Mouse (Mus musculus) brain, embryonic 18.5 days (tissue): Measurements from ENCODE around the gene Spred1.
A peak's percentile ranks its signal among the peaks of the same experiment; 100 is the strongest.

ENCODE experiments used
- DNase-seq: peaks from one replicate; pipeline ENCODE4 v3.0.0-alpha.2; 2012; ENCODE audit warnings: low read depth, low spot score

Spred1 gene

GRCm38 (mm10) chr2:117121212-117121983 is at the start of gene Spred1:
Gene Spred1, plus strand, starts transcription at chr2:117121374.
- no peak for DNase-seq

- DNase-seq = no peak
Observed at GRCm38 (mm10) chr2:117071596-117071995, 49.6 kb upstream of the Spred1 start.

- DNase-seq = no peak
Observed at GRCm38 (mm10) chr2:117078711-117079110, 42.5 kb upstream of the Spred1 start.

- DNase-seq = no peak
Observed at GRCm38 (mm10) chr2:117079621-117080020, 41.6 kb upstream of the Spred1 start.

- no peak for DNase-seq
Observed at GRCm38 (mm10) chr2:117086002-117086765, 35.0 kb upstream of the Spred1 start.

GRCm38 (mm10) chr2:117086766-117087457 is 34.3 kb upstream of the Spred1 start:
- peak; percentile 12 for DNase-seq

GRCm38 (mm10) chr2:117087458-117087820 is 33.7 kb upstream of the Spred1 start:
- no peak for DNase-seq

- no peak for DNase-seq
Observed at GRCm38 (mm10) chr2:117089482-117089881, 31.7 kb upstream of the Spred1 start.

- no peak for DNase-seq
Observed at GRCm38 (mm10) chr2:117090061-117090460, 31.1 kb upstream of the Spred1 start.

- DNase-seq = no peak
Observed at GRCm38 (mm10) chr2:117092946-117093401, 28.2 kb upstream of the Spred1 start.

- DNase-seq = no peak
Observed at GRCm38 (mm10) chr2:117095491-117095890, 25.7 kb upstream of the Spred1 start.

GRCm38 (mm10) chr2:117097305-117097704 is 23.9 kb upstream of the Spred1 start:
- DNase-seq = no peak

- DNase-seq = no peak
Observed at GRCm38 (mm10) chr2:117099316-117099715, 21.9 kb upstream of the Spred1 start.

- DNase-seq = no peak
Observed at GRCm38 (mm10) chr2:117103461-117103860, 17.7 kb upstream of the Spred1 start.

GRCm38 (mm10) chr2:117105407-117105806 is 15.8 kb upstream of the Spred1 start:
- no peak for DNase-seq

GRCm38 (mm10) chr2:117108059-117108458 is 13.1 kb upstream of the Spred1 start:
- DNase-seq = no peak

- no peak for DNase-seq
Observed at GRCm38 (mm10) chr2:117109296-117109695, 11.9 kb upstream of the Spred1 start.

GRCm38 (mm10) chr2:117110355-117110866 is 10.8 kb upstream of the Spred1 start:
- DNase-seq = no peak

- no peak for DNase-seq
Observed at GRCm38 (mm10) chr2:117113262-117113661, 7.9 kb upstream of the Spred1 start.

- DNase-seq = no peak
Observed at GRCm38 (mm10) chr2:117113762-117114161, 7.4 kb upstream of the Spred1 start.

- DNase-seq = no peak
Observed at GRCm38 (mm10) chr2:117118516-117118915, 2.7 kb upstream of the Spred1 start.
